Comparison of ENCODE assay signal across 8 mouse cellular contexts in genomic region chr10:60347768-60348610, GRCm38 (mm10). TPM values are rescaled to one million over a fixed set of nuclear protein-coding genes. Genes with fewer than 3 reads are reported as not detected.
DNase-seq lines count a peak whose midpoint lies in the region; ATAC-seq and TF ChIP-seq lines count a peak whose summit lies in the region.

No protein-coding gene starts in this region.

- peak overlapping the region; percentile 43 for H3K4me3 ChIP-seq in kidney, embryonic 15.5 days (replicated peaks)
- peak overlapping the region; percentile 50 to 64 for H3K4me3 ChIP-seq in MEL (ENCODE audit: control insufficient read depth in 1 of 2, insufficient read depth in 1 of 2, low read depth in 2 of 2, low read length in 2 of 2)
- peak overlapping the region; percentile 10 for H3K4me3 ChIP-seq in cortical plate, adult 2 months (ENCODE audit: insufficient read depth, low read length)
- peak overlapping the region; percentile 75 for H3K4me3 ChIP-seq in liver, embryonic 13.5 days (replicated peaks)

- no peaks in the 10 kb centered on the region for H3K9me3 ChIP-seq in kidney, embryonic 15.5 days (replicated peaks)
- H3K9me3 ChIP-seq in MEL (replicated peaks; ENCODE audit: insufficient read depth, low read length) = no peaks in the 10 kb centered on the region
- no peaks in the 10 kb centered on the region for H3K9me3 ChIP-seq in liver, embryonic 13.5 days (replicated peaks)

- TF ChIP-seq POLR2A in MEL (IDR thresholded peaks at IDR 0.05; ENCODE audit: control insufficient read depth in 1 of 2, insufficient read depth in 1 of 2, low read depth in 1 of 2, low read length in 2 of 2, poor library complexity in 1 of 2) = peak in 1 of 2 experiments; percentile 41; a peak in 1 of 4 replicates
- TF ChIP-seq POLR2A in cortical plate, adult 2 months (IDR thresholded peaks at IDR 0.05; ENCODE audit: extremely low read depth, insufficient read depth, low read length) = no peak

- TF ChIP-seq CTCF in MEL (IDR thresholded peaks at IDR 0.05 in 2 of 3, conservative IDR thresholded peaks at IDR 0.05 in 1 of 3; ENCODE audit: control insufficient read depth in 1 of 3, insufficient read depth in 1 of 3, low read depth in 2 of 3, low read length in 3 of 3, poor library complexity in 1 of 3, severe bottlenecking in 1 of 3) = no peak; a peak in 1 of 6 replicates
- no peak for TF ChIP-seq CTCF in cortical plate, adult 2 months (IDR thresholded peaks at IDR 0.05; ENCODE audit: extremely low read depth, insufficient read depth, low read length)

- no peaks in the 10 kb centered on the region; the same call in 1 of the 2 replicates for H3K79me2 ChIP-seq in MEL (ENCODE audit: control insufficient read depth, insufficient read depth, low read length, poor library complexity)

- H3K4me1 ChIP-seq in kidney, embryonic 15.5 days = peaks cover 61% of the 10 kb centered on the region
- peaks cover 11 to 32% of the 10 kb centered on the region in 2 experiments for H3K4me1 ChIP-seq in MEL (ENCODE audit: control insufficient read depth in 1 of 2, insufficient read depth in 2 of 2, low read length in 2 of 2)
- 0 out of 2 replicates have a peak, but pooled peaks cover 2% of the 10 kb centered on the region for H3K4me1 ChIP-seq in cortical plate, adult 2 months (ENCODE audit: control insufficient read depth, insufficient read depth, low read length)
- H3K4me1 ChIP-seq in liver, embryonic 13.5 days (replicated peaks) = peaks cover 78% of the 10 kb centered on the region

- DNase-seq in kidney, adult 11 months = no peak
- DNase-seq in MEL (ENCODE audit: low read depth, low spot score) = peak; percentile 66
- peak; percentile 48 for DNase-seq in liver, embryonic 13.5 days
- DNase-seq in T-cell, adult 2 months (ENCODE audit: low spot score) = no peak
- no peak for DNase-seq in left cerebral cortex, adult 11 months (ENCODE audit: low spot score)
- DNase-seq in left cerebral cortex, postnatal 10 days (ENCODE audit: extremely low spot score in 1 of 2, low spot score in 2 of 2) = no peak

- TF ChIP-seq RAD21 in MEL (IDR thresholded peaks at IDR 0.05; ENCODE audit: low read depth, low read length) = no peak

- peaks cover 12% of the 10 kb centered on the region; the same call in 1 of the 2 replicates for H3K27me3 ChIP-seq in kidney, embryonic 15.5 days
- no peaks in the 10 kb centered on the region for H3K27me3 ChIP-seq in MEL (ENCODE audit: control insufficient read depth in 1 of 2, insufficient read depth in 2 of 2, low read length in 2 of 2)
- no peaks in the 10 kb centered on the region for H3K27me3 ChIP-seq in liver, embryonic 13.5 days

- peak overlapping the region; percentile 64 for H3K4me2 ChIP-seq in kidney, embryonic 15.5 days
- H3K4me2 ChIP-seq in liver, embryonic 13.5 days = peak overlapping the region; percentile 90

- intact Hi-C loops in left cerebral cortex, postnatal 10 days (cut with DNase I) = loop anchor here (5.0 kb wide), 1 partner anchor 59 kb away; no protein-coding TSS in a partner anchor

- TF ChIP-seq EP300 in MEL (IDR thresholded peaks at IDR 0.05; ENCODE audit: low read depth in 1 of 2, low read length in 2 of 2) = peak; percentile 73 to 80

- WGBS in kidney, embryonic 15.5 days = 57% methylated on average over 9 of the region's 9 CpGs
- WGBS in liver, embryonic 13.5 days (ENCODE audit: insufficient replicate concordance) = 12% methylated on average over 9 of the region's 9 CpGs

- peak overlapping the region; percentile 45; the same call in 1 of the 2 replicates for H3K27ac ChIP-seq in kidney, embryonic 15.5 days
- H3K27ac ChIP-seq in MEL (ENCODE audit: control insufficient read depth, low read depth, low read length) = peak overlapping the region; percentile 41
- H3K27ac ChIP-seq in cortical plate, adult 2 months (ENCODE audit: insufficient read depth, low read length) = peak overlapping the region; percentile 52; the same call in 1 of the 2 replicates
- H3K27ac ChIP-seq in liver, embryonic 13.5 days = peak overlapping the region; percentile 94

- no peak for ATAC-seq in kidney, embryonic 15.5 days (replicated peaks; ENCODE audit: low FRiP score)
- ATAC-seq in liver, embryonic 13.5 days (ENCODE audit: low read depth) = peak; percentile 72

- H3K9ac ChIP-seq in kidney, embryonic 15.5 days = 0 out of 2 replicates have a peak overlapping the region, but pooled peaks have one; percentile 14
- H3K9ac ChIP-seq in MEL (ENCODE audit: control insufficient read depth, low read depth, low read length, poor library complexity, severe bottlenecking) = peak overlapping the region; percentile 56
- H3K9ac ChIP-seq in liver, embryonic 13.5 days = peak overlapping the region; percentile 87

- H3K36me3 ChIP-seq in kidney, embryonic 15.5 days = no peaks in the 10 kb centered on the region
- peaks cover 0 to 23% of the 10 kb centered on the region in 2 experiments; a peak in 2 of 4 replicates for H3K36me3 ChIP-seq in MEL (ENCODE audit: control insufficient read depth in 1 of 2, insufficient read depth in 2 of 2, low read length in 2 of 2)
- no peaks in the 10 kb centered on the region for H3K36me3 ChIP-seq in liver, embryonic 13.5 days

TF ChIP-seq in MEL, 35 proteins besides CTCF, POLR2A, EP300 and RAD21:
- no peak for TF ChIP-seq NELFE (IDR thresholded peaks at IDR 0.05; ENCODE audit: low read depth, low read length)
- 0 out of 2 replicates have a peak, but pooled peaks have one; percentile 22 for TF ChIP-seq RCOR1 (IDR thresholded peaks at IDR 0.05; ENCODE audit: low read depth, low read length)
- TF ChIP-seq MYB (IDR thresholded peaks at IDR 0.05; ENCODE audit: low read depth, low read length) = no peak
- TF ChIP-seq ELF1 (IDR thresholded peaks at IDR 0.05; ENCODE audit: low read depth, low read length) = 0 out of 2 replicates have a peak, but pooled peaks have one; percentile 17
- TF ChIP-seq GATA1 (IDR thresholded peaks at IDR 0.05; ENCODE audit: low read depth, low read length) = peak; percentile 92
- TF ChIP-seq SIN3A (IDR thresholded peaks at IDR 0.05; ENCODE audit: low read length) = peak; percentile 52
- peak; percentile 73 for TF ChIP-seq TAL1 (IDR thresholded peaks at IDR 0.05; ENCODE audit: low read length)
- TF ChIP-seq E2F4 (IDR thresholded peaks at IDR 0.05; ENCODE audit: borderline replicate concordance, low read depth, low read length) = no peak
- TF ChIP-seq TBP (IDR thresholded peaks at IDR 0.05; ENCODE audit: low read depth, low read length) = peak; percentile 36; the same call in 1 of the 2 replicates
- peak; percentile 78 for TF ChIP-seq TCF12 (IDR thresholded peaks at IDR 0.05; ENCODE audit: low read depth, low read length)
- TF ChIP-seq ETS1 (IDR thresholded peaks at IDR 0.05; ENCODE audit: low read depth, low read length) = peak; percentile 58; the same call in 1 of the 2 replicates

RNA-seq across cellular contexts. Expression of gene Vsir, which starts 1.3 kb away (rescaled TPM):
- 3.9 and 4.2 TPM in 2 replicates for polyA plus RNA-seq in kidney, embryonic 15.5 days (2015; fragmentation: Nextera tagmentation; extraction: Ambion mirVana)
- 4.9 and 11.2 TPM in 2 replicates for total RNA-seq in MEL (2012; rRNA removed)
- polyA plus RNA-seq in MEL (2012; ENCODE audit: insufficient read depth in 1 of 2, insufficient read length in 2 of 2, low read depth in 1 of 2, low replicate concordance in 2 of 2, missing spikeins in 1 of 2) = 10 to 100 TPM in 1 of 2 experiments, not detected in 1; 10.6 TPM
- polyA plus RNA-seq in cortical plate, adult 2 months (2012; rRNA removed) = 37.6 and 41.4 TPM in 2 replicates
- polyA plus RNA-seq in liver, embryonic 13.5 days (2015; fragmentation: Nextera tagmentation; extraction: Ambion mirVana) = 3.7 and 4.9 TPM in 2 replicates
- 10 to 100 TPM; 18.8 to 20.7 TPM for total RNA-seq in left cerebral cortex, postnatal 10 days (2021)

RNA-seq across cellular contexts. Expression of gene Gm17455, which starts 51.5 kb away (rescaled TPM):
- polyA plus RNA-seq in kidney, embryonic 15.5 days (2015; fragmentation: Nextera tagmentation; extraction: Ambion mirVana) = 0.62 and 0.88 TPM in 2 replicates
- total RNA-seq in MEL (2012; rRNA removed) = not detected in 2 replicates
- polyA plus RNA-seq in MEL (2012; ENCODE audit: insufficient read depth in 1 of 2, insufficient read length in 2 of 2, low read depth in 1 of 2, low replicate concordance in 2 of 2, missing spikeins in 1 of 2) = not detected
- 0.72 and 2.6 TPM in 2 replicates for polyA plus RNA-seq in cortical plate, adult 2 months (2012; rRNA removed)
- polyA plus RNA-seq in liver, embryonic 13.5 days (2015; fragmentation: Nextera tagmentation; extraction: Ambion mirVana) = not detected in 2 replicates
- 1 to 10 TPM; 1.4 to 2.1 TPM for total RNA-seq in left cerebral cortex, postnatal 10 days (2021)

Comparison
In these comparisons a context has a peak if more than half of its experiments do, and no peak if none do; other contexts are left out.
1. H3K27ac ChIP-seq: peak in every context shown above with its lines; median percentile 94 in liver, embryonic 13.5 days; 52 in cortical plate, adult 2 months; 45 in kidney, embryonic 15.5 days; 41 in MEL.
2. H3K4me3 ChIP-seq: peak in every context shown above with its lines; median percentile 75 in liver, embryonic 13.5 days; 57 in MEL; 43 in kidney, embryonic 15.5 days; 10 in cortical plate, adult 2 months.
3. H3K9ac ChIP-seq: peak in every context shown above with its lines; median percentile 87 in liver, embryonic 13.5 days; 56 in MEL; 14 in kidney, embryonic 15.5 days.
4. DNase-seq: peak in MEL (single experiment) and liver, embryonic 13.5 days (single experiment); none in kidney, adult 11 months (single experiment), T-cell, adult 2 months (single experiment), left cerebral cortex, adult 11 months (single experiment) and left cerebral cortex, postnatal 10 days (0 of 2).